Mouse (Mus musculus) spleen, adult 2 months (tissue): Measurements from ENCODE around the gene Rab27a. TPM values are rescaled to one million over a fixed set of nuclear protein-coding genes. Genes with fewer than 3 reads are reported as not detected.

Experiments
- DNase-seq, 2 experiments: peaks; one replicate each; pipeline versions ENCODE4 v3.0.0 to v3.0.0-alpha.2; 2012 to 2021; ENCODE audit warnings: low spot score in 2 of 2, low read depth in 1 of 2
- H3K27ac ChIP-seq: fragments of 200-500 bp; 2 replicates; pipeline ENCODE4 v1.5.1; 2012; ENCODE audit warnings: low read length, inconsistent platforms; ENCODE audit not compliant: insufficient read depth
- H3K27me3 ChIP-seq: fragments of 200-500 bp; 2 replicates; pipeline ENCODE4 v1.6.1; 2012; ENCODE audit warnings: mild to moderate bottlenecking, moderate library complexity, low read length, inconsistent platforms; ENCODE audit not compliant: control insufficient read depth, insufficient read depth
- H3K36me3 ChIP-seq: fragments of 200-500 bp; 2 replicates; pipeline ENCODE4 v1.6.1; 2012; ENCODE audit warnings: mild to moderate bottlenecking, low read length, inconsistent platforms; ENCODE audit not compliant: control insufficient read depth, insufficient read depth
- H3K4me1 ChIP-seq: fragments of 200-500 bp; 2 replicates; pipeline ENCODE4 v1.6.1; 2011; ENCODE audit warnings: inconsistent platforms; ENCODE audit not compliant: control insufficient read depth, insufficient read depth, insufficient read length
- H3K4me3 ChIP-seq: fragments of 200-500 bp; 2 replicates; pipeline ENCODE4 v1.5.1; 2011; ENCODE audit warnings: mild to moderate bottlenecking, inconsistent platforms; ENCODE audit not compliant: insufficient read depth, insufficient read length; ENCODE audit errors: extremely low read depth
- CTCF ChIP-seq: fragments of 200-500 bp; IDR thresholded peaks from 2 replicates; pipeline ENCODE4 v1.5.1; 2011; ENCODE audit warnings: mild to moderate bottlenecking, inconsistent platforms; ENCODE audit not compliant: insufficient read depth, insufficient read length, insufficient replicate concordance; ENCODE audit errors: extremely low read depth
- POLR2A ChIP-seq: fragments of 200-500 bp; IDR thresholded peaks from 2 replicates; pipeline ENCODE4 v1.6.1; 2011; ENCODE audit warnings: low read depth, low read length, inconsistent platforms
- WGBS: fragments of 180-500 bp; shearing (Covaris S2); methylation state at CpG from one replicate; pipeline ENCODE4 v1.1.7; 2018; 5-methylcytosine and 5-hydroxymethylcytosine counted together
- polyA plus RNA-seq: library from polyadenylated mRNA; depleted of rRNA; stranded (reverse); fragments of >200 nt; gene quantifications from 2 replicates; pipeline ENCODE4 v1.2.3, GENCODE M21; 2012

The Rab27a gene
- polyA plus RNA-seq, 1 experiment = 7.0 TPM

DNA sequence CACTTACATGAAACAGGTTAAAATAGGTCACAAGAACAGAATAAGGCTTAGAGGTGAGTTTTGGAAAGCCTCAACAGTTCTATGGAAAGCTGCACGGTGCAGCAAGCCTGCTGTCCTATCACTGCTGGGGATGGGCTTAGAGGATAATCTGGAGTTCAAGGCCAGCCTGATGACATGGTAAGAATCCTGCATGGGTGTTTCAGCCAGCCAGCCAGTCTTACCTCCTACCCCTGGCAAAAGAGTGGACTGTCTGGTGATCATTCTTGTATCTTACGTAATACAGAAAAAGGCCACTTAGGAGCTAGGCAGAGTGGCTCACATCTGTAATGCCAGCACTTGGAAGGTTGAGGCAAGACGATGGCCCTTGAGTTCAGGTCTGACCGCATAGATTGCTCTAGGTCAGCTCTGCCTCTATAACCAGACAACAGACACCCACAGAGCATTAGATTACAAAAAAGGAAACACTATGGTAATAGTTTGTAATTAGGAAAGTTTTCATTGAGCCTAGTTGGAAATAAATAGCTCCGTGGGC lies 24.0 kb upstream of the Rab27a start:
- H3K27ac ChIP-seq = no peak overlapping the region
- H3K36me3 ChIP-seq = peaks cover 22% of the 10 kb centered on the region
- H3K4me3 ChIP-seq = no peak overlapping the region
- DNase-seq = no peak
- no peak for TF ChIP-seq CTCF
- H3K4me1 ChIP-seq = no peaks in the 10 kb centered on the region
- 88% methylated on average over 5 of the region's 5 CpGs for WGBS
- H3K27me3 ChIP-seq = no peaks in the 10 kb centered on the region

- Histone ChIP-seq H3K4me3 (no peak overlapping the region), H3K4me1 (no peaks in the 10 kb centered on the region), H3K27me3 (no peaks in the 10 kb centered on the region), H3K36me3 (peaks cover 3% of the 10 kb centered on the region; the same call in 1 of the 2 replicates), H3K27ac (no peak overlapping the region)
- WGBS = 73% methylated on average over 17 of the region's 17 CpGs
- no peak for DNase-seq
- TF ChIP-seq CTCF (no peak), POLR2A (no peak)
These were observed 18.6 kb upstream of the Rab27a start for GRCm38 (mm10) chr9:73025818-73026636.

DNA sequence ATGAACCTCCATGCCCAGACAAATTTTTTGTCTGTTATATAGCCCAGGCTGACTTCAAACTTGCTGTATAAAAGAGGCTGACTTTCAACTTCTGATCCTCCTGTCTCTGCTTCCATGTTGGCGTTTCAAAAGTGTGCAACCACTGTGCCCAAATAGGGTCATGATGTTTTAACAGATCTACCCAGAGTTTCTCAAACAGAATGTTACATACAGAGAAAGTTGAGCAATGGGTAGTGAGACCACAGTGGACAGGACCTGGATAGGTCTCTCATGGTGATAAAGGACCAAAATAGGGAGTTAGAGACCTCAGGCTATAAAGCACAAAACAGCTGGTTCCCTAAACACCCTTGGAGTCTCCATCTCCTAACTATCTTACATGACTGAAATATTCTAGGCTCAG lies 14.2 kb upstream of the Rab27a start:
- DNase-seq = no peak
- no peak for TF ChIP-seq POLR2A
- no peak for TF ChIP-seq CTCF
- Histone ChIP-seq H3K27ac (no peak overlapping the region), H3K4me1 (no peaks in the 10 kb centered on the region), H3K4me3 (no peak overlapping the region), H3K36me3 (peaks cover 9% of the 10 kb centered on the region), H3K27me3 (no peaks in the 10 kb centered on the region)
- WGBS = 88% methylated on average over 1 of the region's 1 CpGs

GRCm38 (mm10) chr9:73031421-73031820 lies 13.2 kb upstream of the Rab27a start:
- no peaks in the 10 kb centered on the region for H3K27me3 ChIP-seq
- no peak overlapping the region for H3K4me3 ChIP-seq
- WGBS = 81% methylated on average over 4 of the region's 4 CpGs
- no peak overlapping the region for H3K27ac ChIP-seq
- no peaks in the 10 kb centered on the region for H3K4me1 ChIP-seq
- H3K36me3 ChIP-seq = peaks cover 9% of the 10 kb centered on the region
- TF ChIP-seq CTCF = no peak
- TF ChIP-seq POLR2A = no peak
- DNase-seq = no peak

DNA sequence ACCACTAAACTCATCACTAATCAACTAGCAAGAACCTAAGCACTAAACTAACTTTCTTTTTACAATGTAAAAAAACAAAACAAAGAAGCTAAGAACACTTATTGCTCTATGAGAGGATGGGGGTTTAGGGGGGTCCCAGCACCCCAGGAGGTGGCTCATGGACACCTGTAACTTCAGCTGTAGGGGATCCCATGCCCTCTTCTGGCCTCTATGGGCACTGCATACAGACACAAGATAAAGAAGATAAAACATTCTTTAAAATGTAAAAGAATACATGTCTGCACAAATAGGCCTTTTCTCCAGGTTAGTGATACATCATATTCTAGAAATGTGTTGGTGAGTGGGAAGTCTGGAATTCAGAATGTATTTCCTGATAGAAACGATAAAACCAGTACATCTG lies 11.2 kb upstream of the Rab27a start:
- Histone ChIP-seq H3K27me3 (no peaks in the 10 kb centered on the region), H3K27ac (no peak overlapping the region), H3K4me3 (no peak overlapping the region), H3K4me1 (no peaks in the 10 kb centered on the region), H3K36me3 (peaks cover 9% of the 10 kb centered on the region)
- no peak for TF ChIP-seq POLR2A
- TF ChIP-seq CTCF = no peak
- 95% methylated on average over 1 of the region's 1 CpGs for WGBS
- no peak for DNase-seq

- TF ChIP-seq CTCF (no peak), POLR2A (peak; percentile 34)
- WGBS = under 1% methylated on average over 49 of the region's 49 CpGs
These were observed 5.3 kb upstream of the Rab27a start for GRCm38 (mm10) chr9:73039222-73039945.

GRCm38 (mm10) chr9:73040080-73040479 lies 4.6 kb upstream of the Rab27a start, which contains the start of gene Pigb:
Pigb (minus strand) TSS chr9:73040378.
- Histone ChIP-seq H3K4me3 (peak within 1 kb of the TSS; percentile 94), H3K36me3 (no peaks in the 10 kb centered on the region), H3K27ac (peak within 1 kb of the TSS; percentile 73), H3K4me1 (peaks cover 3% of the 10 kb centered on the region; the same call in 1 of the 2 replicates), H3K27me3 (no peaks in the 10 kb centered on the region)
- TF ChIP-seq POLR2A (no peak), CTCF (no peak)
- WGBS = 22% methylated on average over 6 of the region's 6 CpGs
- DNase-seq = no peak

More at GRCm38 (mm10) chr9:73039222-73039945, 5.3 kb upstream of the Rab27a start:
- H3K27ac ChIP-seq = peak overlapping the region; percentile 73
- peaks cover 3% of the 10 kb centered on the region; the same call in 1 of the 2 replicates for H3K4me1 ChIP-seq
- peak; percentile 69 to 94 for DNase-seq
- no peaks in the 10 kb centered on the region for H3K27me3 ChIP-seq
- no peaks in the 10 kb centered on the region for H3K36me3 ChIP-seq
- peak overlapping the region; percentile 94 for H3K4me3 ChIP-seq
